28 mouse cellular contexts compared by ENCODE assay signal in genomic region chr7:128033616-128034015, GRCm38 (mm10). TPM values are rescaled to one million over a fixed set of nuclear protein-coding genes. Genes with fewer than 3 reads are reported as not detected.
"Had no signal": no experiment of that assay in that cellular context is flagged by ENCODE, and none has a peak within 500 bp of the region (broad histone marks: within the 10 kb centered on the region; RNA-seq: fewer than 3 reads in every experiment).

No protein-coding gene starts in this region.

- H3K9me3 ChIP-seq: heart, embryonic 10.5 days; heart, embryonic 12.5 days; hindbrain, embryonic 10.5 days; hindbrain, embryonic 12.5 days; kidney, embryonic 15.5 days; limb, embryonic 10.5 days; limb, embryonic 12.5 days; liver, embryonic 12.5 days had no signal

- H3K4me1 ChIP-seq: heart, embryonic 10.5 days; heart, embryonic 12.5 days; hindbrain, embryonic 10.5 days; hindbrain, embryonic 12.5 days; kidney, embryonic 15.5 days; limb, embryonic 10.5 days; limb, embryonic 12.5 days; liver, embryonic 12.5 days had no signal

- DNase-seq: gastrocnemius, postnatal 14 days; gastrocnemius, postnatal 36 days; heart, adult 18-20 months; heart, postnatal 10 days; heart, postnatal 4 days; kidney, adult 11 months; kidney, adult 2 months; kidney, adult 9 months; kidney, postnatal 14 days; kidney, postnatal 36 days; liver had no signal

- H3K9ac ChIP-seq: heart, embryonic 12.5 days; hindbrain, embryonic 12.5 days; hindbrain, embryonic 14.5 days; kidney, embryonic 15.5 days; limb, embryonic 12.5 days; liver, embryonic 12.5 days; liver, embryonic 14.5 days had no signal

- H3K27ac ChIP-seq: heart, embryonic 10.5 days; hindbrain, embryonic 10.5 days; hindbrain, embryonic 12.5 days; hindbrain, embryonic 14.5 days; kidney, embryonic 15.5 days; kidney, postnatal 0 days; left cerebral cortex, adult 2 months; limb, embryonic 10.5 days; limb, embryonic 12.5 days; liver, embryonic 12.5 days; liver, embryonic 14.5 days had no signal

- H3K36me3 ChIP-seq: heart, embryonic 10.5 days; heart, embryonic 12.5 days; hindbrain, embryonic 10.5 days; hindbrain, embryonic 12.5 days; kidney, embryonic 15.5 days; limb, embryonic 10.5 days; limb, embryonic 12.5 days; liver, embryonic 12.5 days had no signal

- H3K27me3 ChIP-seq: heart, embryonic 12.5 days; hindbrain, embryonic 12.5 days; kidney, embryonic 15.5 days; limb, embryonic 12.5 days; liver, embryonic 12.5 days had no signal

- H3K4me2 ChIP-seq: heart, embryonic 12.5 days; hindbrain, embryonic 12.5 days; hindbrain, embryonic 14.5 days; kidney, embryonic 15.5 days; limb, embryonic 12.5 days; liver, embryonic 12.5 days had no signal

- ATAC-seq: hindbrain, embryonic 16.5 days; inflammation-experienced regulatory T-cells, adult 6 months; liver, embryonic 12.5 days had no signal

- H3K4me3 ChIP-seq: heart, embryonic 10.5 days; heart, embryonic 12.5 days; hindbrain, embryonic 10.5 days; hindbrain, embryonic 12.5 days; kidney, embryonic 15.5 days; left cerebral cortex, adult 2 months; limb, embryonic 10.5 days; limb, embryonic 12.5 days; liver, embryonic 12.5 days had no signal

RNA-seq across cellular contexts. Expression of gene Gm49368, which starts 28.9 kb away (rescaled TPM):
- polyA plus RNA-seq: gonadal fat pad, adult 2 months; heart, embryonic 10.5 days; heart, embryonic 12.5 days; heart, embryonic 14.5 days; heart, embryonic 16.5 days; hindbrain, embryonic 12.5 days; hindbrain, embryonic 14.5 days; hindbrain, embryonic 16.5 days; kidney, adult 2 months; kidney, embryonic 15.5 days; kidney, postnatal 0 days; limb, embryonic 10.5 days; limb, embryonic 12.5 days; liver, embryonic 12.5 days had no signal

RNA-seq across cellular contexts. Expression of gene Trim72, which starts 29.9 kb away (rescaled TPM):
- polyA plus RNA-seq: hindbrain, embryonic 10.5 days; hindbrain, embryonic 14.5 days; hindbrain, embryonic 16.5 days; inflammation-experienced regulatory T-cells, adult 6 months; limb, embryonic 10.5 days; liver, embryonic 12.5 days had no signal
